Mouse (Mus musculus) liver, embryonic 12.5 days (tissue): ENCODE data around the gene Mmab. TPM values are rescaled to one million over a fixed set of nuclear protein-coding genes. Genes with fewer than 3 reads are reported as not detected.

Experiments used
- ATAC-seq: fragments of 200-750 bp; cut with Nextera tagmentation; 2 replicates; pipeline ENCODE4 v1.8.0; 2017; ENCODE audit warnings: moderate number of reproducible peaks, mild to moderate bottlenecking, moderate library complexity
- H3K27ac ChIP-seq: fragments of 300-500 bp; sonication (generic); 2 replicates; pipeline ENCODE4 v1.5.1; 2016; ENCODE audit warnings: mild to moderate bottlenecking
- H3K27me3 ChIP-seq: fragments of 300-500 bp; sonication (generic); replicated peaks from 2 replicates; pipeline ENCODE4 v1.6.1; 2016; ENCODE audit warnings: mild to moderate bottlenecking, moderate library complexity
- H3K36me3 ChIP-seq: fragments of 300-500 bp; sonication (generic); 2 replicates; pipeline ENCODE4 v1.6.1; 2016; ENCODE audit warnings: mild to moderate bottlenecking, moderate library complexity
- H3K4me1 ChIP-seq: fragments of 300-500 bp; sonication (generic); 2 replicates; pipeline ENCODE4 v1.6.1; 2016
- H3K4me2 ChIP-seq: fragments of 300-500 bp; sonication (generic); 2 replicates; pipeline ENCODE4 v1.6.1; 2016; ENCODE audit warnings: mild to moderate bottlenecking, moderate library complexity
- H3K4me3 ChIP-seq: fragments of 300-500 bp; sonication (generic); 2 replicates; pipeline ENCODE4 v1.5.1; 2016; ENCODE audit warnings: mild to moderate bottlenecking, moderate library complexity
- H3K9ac ChIP-seq: fragments of 300-500 bp; sonication (generic); 2 replicates; pipeline ENCODE4 v1.6.1; 2016; ENCODE audit warnings: mild to moderate bottlenecking, moderate library complexity
- H3K9me3 ChIP-seq: fragments of 300-500 bp; sonication (generic); replicated peaks from 2 replicates; pipeline ENCODE4 v1.6.1; 2016; ENCODE audit warnings: mild to moderate bottlenecking, moderate library complexity
- WGBS: fragments of 180-500 bp; shearing (Covaris S2); methylation state at CpG from one replicate; pipeline ENCODE4 v1.1.7; 2016; ENCODE audit not compliant: insufficient replicate concordance; 5-methylcytosine and 5-hydroxymethylcytosine counted together
- polyA plus RNA-seq: library from polyadenylated mRNA; unstranded; fragments of >200 nt; fragmentation: Nextera tagmentation; extraction: Ambion mirVana; gene quantifications from 2 replicates; pipeline ENCODE4 v1.2.1, GENCODE M21; 2016

Gene Mmab
- polyA plus RNA-seq: 17.7 and 17.9 TPM in 2 replicates

DNA sequence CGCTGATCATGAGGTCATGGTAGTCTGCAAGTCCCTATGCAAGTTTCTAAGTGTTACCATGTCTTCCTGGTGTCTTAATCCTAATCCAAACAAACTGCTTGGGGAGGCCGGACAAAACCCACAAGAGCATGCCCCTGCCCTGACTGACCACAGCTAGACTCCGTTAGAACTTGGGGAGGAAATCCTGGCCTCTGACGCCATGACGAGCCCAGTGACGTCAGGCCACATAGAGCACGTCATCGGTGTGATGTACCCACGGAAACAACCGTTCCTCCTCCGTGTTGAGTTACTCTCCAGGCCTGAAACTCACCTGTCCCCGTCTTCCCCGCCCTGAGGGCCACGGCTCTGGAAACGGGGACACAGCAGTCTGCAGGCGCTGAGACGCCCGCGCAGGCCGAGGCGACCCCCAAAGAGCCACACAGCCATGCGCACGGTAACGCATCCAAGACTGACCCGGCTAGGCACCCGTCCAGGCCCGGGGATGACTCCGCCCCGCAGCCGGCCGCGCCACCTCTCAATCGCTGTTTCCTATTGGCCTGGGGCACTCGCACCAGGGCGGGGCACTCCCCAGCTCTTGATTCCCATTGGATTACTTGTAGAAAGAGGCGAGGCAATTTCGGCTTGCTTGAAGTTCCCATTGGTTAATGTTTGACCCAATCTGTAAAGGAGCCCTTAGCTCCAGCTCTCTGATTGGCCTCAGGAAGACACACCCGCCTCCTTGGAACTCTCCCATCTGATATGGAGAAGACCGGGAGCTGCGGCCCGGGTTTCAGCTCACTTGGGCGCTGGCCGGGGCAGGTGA, at the start of gene Mmab, which contains the start of gene Mvk:
TSS of gene Mmab (minus strand) at position 495 of the 802 bp plus-strand sequence.
TSS of gene Mvk (plus strand) at position 704 of the 802 bp plus-strand sequence.
- peak within 1 kb of the TSS; percentile 56; the same call in 1 of the 2 replicates for H3K27ac ChIP-seq
- peak; percentile 96 for ATAC-seq
- H3K4me3 ChIP-seq: peak within 1 kb of the TSS; percentile 64
- H3K9ac ChIP-seq: peak within 1 kb of the TSS; percentile 77
- H3K4me1 ChIP-seq: peaks cover 22% of the 10 kb centered on the region
- peak within 1 kb of the TSS; percentile 78 for H3K4me2 ChIP-seq
- WGBS: 2% methylated on average over 43 of the region's 43 CpGs
- H3K27me3 ChIP-seq: no peaks in the 10 kb centered on the region
- H3K9me3 ChIP-seq: no peaks in the 10 kb centered on the region
- H3K36me3 ChIP-seq: peaks cover 28% of the 10 kb centered on the region

DNA sequence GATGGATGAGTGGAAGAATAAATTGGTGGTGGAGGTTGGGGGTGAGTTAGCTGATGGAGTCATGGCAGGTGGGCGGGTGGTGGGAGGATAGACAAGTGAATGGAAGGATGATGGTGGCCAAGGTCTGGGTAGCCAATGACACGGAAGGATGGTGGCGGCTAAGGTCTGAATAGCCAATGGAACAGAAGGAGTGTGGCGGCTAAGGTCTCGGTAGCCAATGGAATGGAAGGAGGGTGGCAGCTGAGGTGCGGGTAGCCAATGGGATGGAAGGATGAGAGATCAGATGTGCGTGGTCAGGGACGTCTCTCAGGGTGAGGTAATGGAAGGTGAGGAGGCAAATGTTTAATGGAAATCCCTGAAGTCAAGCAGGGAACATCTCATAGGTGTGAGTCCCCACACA, 46.4 kb upstream of the Mmab start:
- H3K27me3 ChIP-seq: no peaks in the 10 kb centered on the region
- no peak overlapping the region for H3K9ac ChIP-seq
- no peak overlapping the region for H3K4me2 ChIP-seq
- H3K36me3 ChIP-seq: no peaks in the 10 kb centered on the region
- no peak for ATAC-seq
- no peak overlapping the region for H3K4me3 ChIP-seq
- H3K9me3 ChIP-seq: no peaks in the 10 kb centered on the region
- H3K27ac ChIP-seq: no peak overlapping the region
- no peaks in the 10 kb centered on the region for H3K4me1 ChIP-seq
- WGBS: 86% methylated on average over 8 of the region's 8 CpGs

DNA sequence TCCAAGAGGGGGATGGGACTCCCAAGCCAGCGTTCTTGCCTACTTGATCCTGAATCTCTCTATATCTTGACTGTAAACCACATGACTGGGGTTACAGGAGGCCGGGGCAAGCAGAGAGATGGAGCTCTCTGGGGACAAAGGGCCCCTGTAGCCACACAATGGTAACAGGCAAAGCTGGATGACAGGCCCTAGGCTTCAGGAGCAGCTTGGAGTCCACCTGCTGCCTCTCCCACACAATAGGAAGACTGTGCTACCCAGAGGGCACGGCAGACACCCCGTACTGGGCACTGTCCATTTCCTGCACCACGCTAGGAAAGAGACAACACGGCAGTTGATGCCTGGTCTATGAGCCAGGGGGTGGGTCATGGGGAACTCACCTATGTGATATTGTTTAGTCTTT, 45.7 kb upstream of the Mmab start:
- no peak overlapping the region for H3K27ac ChIP-seq
- H3K9me3 ChIP-seq: no peaks in the 10 kb centered on the region
- no peak for ATAC-seq
- 76% methylated on average over 6 of the region's 6 CpGs for WGBS
- H3K9ac ChIP-seq: no peak overlapping the region
- no peak overlapping the region for H3K4me2 ChIP-seq
- no peak overlapping the region for H3K4me3 ChIP-seq
- H3K27me3 ChIP-seq: no peaks in the 10 kb centered on the region
- no peaks in the 10 kb centered on the region for H3K4me1 ChIP-seq
- H3K36me3 ChIP-seq: no peaks in the 10 kb centered on the region

DNA sequence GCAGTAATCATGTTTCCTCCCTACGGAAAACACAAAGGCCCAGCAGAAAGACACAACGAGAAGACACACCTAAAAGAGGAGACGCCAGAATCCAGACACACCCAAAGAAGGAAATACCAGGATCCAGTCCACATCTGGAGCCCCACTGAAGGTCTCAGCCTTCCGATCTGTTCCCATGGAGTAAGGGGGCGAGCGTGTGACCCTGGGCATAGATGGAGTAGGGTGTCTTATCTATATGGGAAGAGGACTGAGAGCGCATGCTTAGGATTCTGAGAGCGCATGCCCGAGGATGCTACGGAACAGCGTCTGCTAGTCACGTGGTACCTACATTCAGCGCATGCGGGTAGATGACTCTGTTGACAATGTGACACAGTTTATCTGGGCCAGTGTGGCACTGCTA, 41.8 kb upstream of the Mmab start:
- no peak overlapping the region for H3K4me3 ChIP-seq
- H3K4me1 ChIP-seq: 0 out of 2 replicates have a peak, but pooled peaks cover 4% of the 10 kb centered on the region
- no peak overlapping the region for H3K4me2 ChIP-seq
- no peak overlapping the region for H3K27ac ChIP-seq
- 67% methylated on average over 14 of the region's 14 CpGs for WGBS
- ATAC-seq: no peak
- no peak overlapping the region for H3K9ac ChIP-seq
- H3K27me3 ChIP-seq: no peaks in the 10 kb centered on the region
- no peaks in the 10 kb centered on the region for H3K9me3 ChIP-seq
- H3K36me3 ChIP-seq: no peaks in the 10 kb centered on the region

DNA sequence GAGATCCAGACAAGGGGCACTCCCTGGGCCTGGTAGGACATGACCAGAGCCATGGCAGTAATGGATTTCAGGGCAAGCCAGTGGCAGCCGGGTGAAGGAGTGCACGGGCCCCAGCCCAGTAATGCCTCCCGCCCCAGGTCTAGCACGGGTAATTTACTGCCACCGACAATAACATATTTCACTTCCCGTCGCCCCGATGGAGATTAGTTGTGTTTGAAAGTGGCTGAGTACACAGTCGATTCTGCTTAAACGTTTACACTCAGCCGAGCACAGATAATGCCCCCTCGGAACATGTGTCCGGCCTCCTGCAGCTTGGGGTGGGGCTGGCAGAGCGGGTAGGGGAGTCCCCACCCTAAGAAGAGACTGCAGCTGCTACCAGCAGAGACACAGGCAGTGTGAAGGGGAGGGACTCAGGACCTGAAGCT, 38.7 kb upstream of the Mmab start:
- H3K4me2 ChIP-seq: no peak overlapping the region
- H3K4me3 ChIP-seq: no peak overlapping the region
- 0 out of 2 replicates have a peak, but pooled peaks cover 4% of the 10 kb centered on the region for H3K4me1 ChIP-seq
- peaks cover 12% of the 10 kb centered on the region; the same call in 1 of the 2 replicates for H3K27me3 ChIP-seq
- ATAC-seq: no peak
- no peak overlapping the region for H3K9ac ChIP-seq
- 29% methylated on average over 14 of the region's 14 CpGs for WGBS
- no peaks in the 10 kb centered on the region for H3K36me3 ChIP-seq
- H3K9me3 ChIP-seq: no peaks in the 10 kb centered on the region
- H3K27ac ChIP-seq: no peak overlapping the region

DNA sequence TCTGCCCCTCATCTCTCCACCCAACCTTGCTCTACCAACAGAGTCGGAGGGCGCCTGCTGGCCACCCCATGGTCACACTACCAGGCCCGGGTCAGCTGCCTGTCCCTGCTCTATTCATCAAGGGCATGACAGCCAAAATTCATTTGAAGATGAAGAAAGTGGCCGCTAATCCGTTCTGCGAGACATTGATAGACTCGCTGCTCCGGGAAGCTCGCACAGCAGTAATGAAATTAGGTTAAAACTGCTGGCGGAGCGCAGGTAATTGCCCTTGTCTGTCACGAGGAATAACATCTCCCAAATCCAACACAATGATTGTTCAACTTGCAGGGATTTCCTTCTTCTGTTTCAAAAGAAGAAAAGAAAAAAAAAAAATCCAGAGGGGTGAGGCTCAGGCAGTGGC, 34.4 kb upstream of the Mmab start:
- Histone ChIP-seq H3K4me1 (0 out of 2 replicates have a peak, but pooled peaks cover 4% of the 10 kb centered on the region), H3K27ac (no peak overlapping the region), H3K36me3 (no peaks in the 10 kb centered on the region), H3K4me2 (no peak overlapping the region), H3K27me3 (peaks cover 12% of the 10 kb centered on the region; the same call in 1 of the 2 replicates), H3K9me3 (no peaks in the 10 kb centered on the region), H3K9ac (no peak overlapping the region), H3K4me3 (no peak overlapping the region)
- WGBS: 81% methylated on average over 12 of the region's 12 CpGs
- ATAC-seq: no peak

DNA sequence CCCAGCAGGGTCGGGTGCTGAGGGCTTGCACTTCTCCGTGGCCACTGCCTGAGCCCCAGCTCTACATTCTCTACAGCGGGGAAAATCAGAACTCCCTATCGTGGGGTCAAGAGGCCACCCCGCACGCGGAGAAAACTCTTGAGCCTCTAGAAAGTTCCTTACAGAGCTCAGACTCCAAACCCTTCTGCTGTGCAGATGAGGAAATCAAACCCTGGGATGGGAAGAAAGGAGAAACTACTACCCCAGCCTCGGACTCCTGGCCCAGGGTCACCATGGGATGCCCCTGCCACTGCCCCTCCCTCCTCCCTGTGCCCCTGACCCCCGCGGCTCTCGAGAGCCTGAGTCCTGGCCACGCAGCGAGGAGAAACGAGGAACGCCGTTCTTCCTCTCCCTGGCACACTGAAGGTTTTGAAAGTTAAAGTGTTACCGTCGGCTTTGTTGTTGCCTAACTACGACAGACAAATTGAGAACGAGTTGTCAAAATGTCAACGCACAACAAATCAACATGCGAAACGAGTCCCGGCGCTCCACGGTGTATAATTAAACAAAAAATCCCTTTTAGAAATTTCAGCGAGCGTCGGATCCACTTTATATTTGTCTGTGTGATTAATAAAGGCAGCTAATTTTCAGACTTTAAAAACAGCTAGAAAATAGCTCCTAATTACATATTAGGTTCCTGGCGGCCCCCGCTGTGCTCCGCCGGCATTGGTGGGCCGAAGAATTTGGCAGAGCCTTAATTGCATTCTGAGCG, 31.1 kb upstream of the Mmab start:
- no peak for ATAC-seq
- Histone ChIP-seq H3K27me3 (peaks cover 11% of the 10 kb centered on the region; the same call in 1 of the 2 replicates), H3K9me3 (no peaks in the 10 kb centered on the region), H3K36me3 (no peaks in the 10 kb centered on the region), H3K4me1 (no peaks in the 10 kb centered on the region), H3K27ac (no peak overlapping the region), H3K9ac (no peak overlapping the region), H3K4me2 (no peak overlapping the region), H3K4me3 (no peak overlapping the region)
- WGBS: 62% methylated on average over 35 of the region's 35 CpGs

DNA sequence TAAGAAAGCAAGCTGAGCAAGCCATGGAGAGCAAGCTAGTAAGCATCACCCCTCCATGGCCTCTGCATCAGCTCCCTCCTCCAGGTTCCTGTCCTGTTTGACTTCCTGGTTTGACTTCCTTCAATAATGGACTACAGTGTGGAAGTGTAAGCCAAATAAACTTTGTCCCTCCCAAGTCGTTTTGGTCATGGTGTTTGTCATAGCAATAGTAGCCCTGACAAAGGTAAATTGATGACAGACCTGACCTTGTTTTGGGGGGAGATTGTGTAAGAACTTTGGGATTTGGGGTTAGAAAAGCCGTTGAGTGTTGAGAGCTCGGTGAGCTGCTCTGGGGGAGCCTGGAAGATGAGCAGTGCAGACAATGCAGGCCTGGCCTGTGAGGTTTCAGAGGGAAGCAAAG, 26.5 kb upstream of the Mmab start:
- no peaks in the 10 kb centered on the region for H3K9me3 ChIP-seq
- H3K9ac ChIP-seq: no peak overlapping the region
- H3K4me2 ChIP-seq: no peak overlapping the region
- H3K4me1 ChIP-seq: 0 out of 2 replicates have a peak, but pooled peaks cover 14% of the 10 kb centered on the region
- ATAC-seq: no peak
- no peak overlapping the region for H3K27ac ChIP-seq
- no peaks in the 10 kb centered on the region for H3K36me3 ChIP-seq
- no peak overlapping the region for H3K4me3 ChIP-seq
- 57% methylated on average over 3 of the region's 3 CpGs for WGBS
- peaks cover 6% of the 10 kb centered on the region; the same call in 1 of the 2 replicates for H3K27me3 ChIP-seq

DNA sequence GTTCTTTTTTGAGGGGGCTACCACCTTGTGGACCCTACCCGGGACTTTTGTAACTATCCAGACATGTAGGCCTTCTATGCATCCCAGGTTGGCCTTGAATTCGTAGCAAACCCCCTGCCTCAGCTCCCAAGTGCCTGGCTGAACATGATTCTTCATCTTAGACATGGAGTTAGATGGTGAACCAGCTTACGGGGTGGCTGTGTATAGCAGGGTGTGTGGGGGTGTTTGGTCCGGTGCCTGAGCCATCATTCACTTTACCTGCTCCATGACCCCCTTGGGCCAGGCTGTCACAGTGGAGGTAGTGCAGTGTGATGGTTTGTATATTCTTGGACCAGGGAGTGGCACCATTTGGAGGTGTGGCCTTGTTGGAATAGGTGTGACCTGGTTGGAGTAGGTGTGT, 24.1 kb upstream of the Mmab start:
- 57% methylated on average over 4 of the region's 4 CpGs for WGBS
- Histone ChIP-seq H3K9ac (no peak overlapping the region), H3K27ac (peak overlapping the region; percentile 20; the same call in 1 of the 2 replicates), H3K4me1 (peaks cover 14% of the 10 kb centered on the region; the same call in 1 of the 2 replicates), H3K4me3 (no peak overlapping the region), H3K4me2 (no peak overlapping the region), H3K27me3 (peaks cover 6% of the 10 kb centered on the region; the same call in 1 of the 2 replicates), H3K36me3 (no peaks in the 10 kb centered on the region), H3K9me3 (no peaks in the 10 kb centered on the region)
- no peak for ATAC-seq

DNA sequence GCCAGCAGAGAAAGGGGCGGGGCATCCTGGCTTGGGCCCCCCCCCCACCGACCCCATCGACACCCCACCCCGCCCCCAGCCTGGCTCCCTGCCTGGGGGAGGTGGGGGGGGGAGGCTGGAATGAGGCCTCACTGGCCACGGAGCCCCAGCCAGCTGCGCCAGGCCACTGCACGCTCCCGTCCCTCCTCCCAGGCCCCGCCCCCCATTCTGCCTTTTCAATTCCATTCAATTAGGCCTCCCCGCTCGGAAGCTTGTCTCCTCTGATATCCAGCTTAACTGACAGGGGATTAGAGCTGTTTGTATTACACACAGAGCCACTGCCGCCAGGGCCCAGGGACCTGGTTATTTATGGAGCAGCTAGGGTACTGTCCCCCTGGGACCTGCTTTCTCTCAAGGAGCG, 23.6 kb upstream of the Mmab start:
- Histone ChIP-seq H3K4me2 (peak overlapping the region; percentile 59), H3K27me3 (peaks cover 6% of the 10 kb centered on the region; the same call in 1 of the 2 replicates), H3K4me3 (peak overlapping the region; percentile 25), H3K4me1 (peaks cover 14% of the 10 kb centered on the region; the same call in 1 of the 2 replicates), H3K9me3 (no peaks in the 10 kb centered on the region), H3K36me3 (no peaks in the 10 kb centered on the region), H3K27ac (peak overlapping the region; percentile 20; the same call in 1 of the 2 replicates), H3K9ac (no peak overlapping the region)
- ATAC-seq: peak; percentile 44; the same call in 1 of the 2 replicates
- WGBS: 5% methylated on average over 9 of the region's 13 CpGs

DNA sequence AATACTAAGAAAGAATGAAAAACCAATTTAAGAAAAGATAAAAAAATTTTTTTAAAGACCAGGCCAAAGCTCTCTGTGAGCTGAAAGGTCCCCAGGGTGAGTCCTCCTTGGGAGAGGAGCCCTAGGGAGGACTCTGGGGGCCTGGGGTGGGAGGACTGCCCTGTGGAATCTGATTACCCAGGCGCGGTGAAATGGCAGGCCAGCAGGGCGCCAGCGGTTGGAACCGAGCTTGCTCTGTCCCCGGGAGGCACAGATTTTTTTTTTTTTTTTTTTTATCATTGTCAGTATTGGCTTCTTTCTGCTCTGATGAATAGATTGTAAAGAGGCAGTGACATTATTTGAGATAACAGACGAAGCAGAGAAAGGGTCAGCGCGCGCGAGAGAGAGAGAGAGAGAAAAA, 23.2 kb upstream of the Mmab start:
- WGBS: 7% methylated on average over 11 of the region's 11 CpGs
- Histone ChIP-seq H3K9ac (no peak overlapping the region), H3K9me3 (no peaks in the 10 kb centered on the region), H3K4me2 (peak overlapping the region; percentile 59), H3K27ac (no peak overlapping the region), H3K4me1 (peaks cover 14% of the 10 kb centered on the region; the same call in 1 of the 2 replicates), H3K4me3 (peak overlapping the region; percentile 25), H3K27me3 (peaks cover 6% of the 10 kb centered on the region; the same call in 1 of the 2 replicates), H3K36me3 (no peaks in the 10 kb centered on the region)
- ATAC-seq: no peak
